Mouse (Mus musculus): ENCODE measurements at regions not wholly inside any gene's neighbourhood (a gene's known extent, or its start where the extent isn't known, plus 50 kb on each side); places are given as distances from the start of the nearest gene placed in this dataset.
A peak's percentile ranks its signal among the peaks of the same experiment; 100 is the strongest.

GRCm38 (mm10) chr5:17280951-17281350 is 92.0 kb upstream of the Speer4f2 start:
- Histone ChIP-seq H3K27ac (ENCODE audit: low read depth) (no peak overlapping the region), H3K9me3 (ENCODE audit: control insufficient read depth, low read length) (no peaks in the 10 kb centered on the region), H3K4me3 (ENCODE audit: low read depth, low read length) (no peak overlapping the region), H3K36me3 (ENCODE audit: control insufficient read depth, insufficient read depth, low read length) (no peaks in the 10 kb centered on the region), H3K4me1 (replicated peaks; ENCODE audit: control insufficient read depth, insufficient read depth, low read length) (no peaks in the 10 kb centered on the region), H3K4me2 (ENCODE audit: low read length) (no peak overlapping the region), H3K27me3 (replicated peaks; ENCODE audit: control insufficient read depth, insufficient read depth, low read length) (no peaks in the 10 kb centered on the region), H3K9ac (ENCODE audit: low read length) (no peak overlapping the region)
- ATAC-seq (replicated peaks; ENCODE audit: low FRiP score, low TSS enrichment, low read depth) (no peak), DNase-seq (ENCODE audit: low spot score) (no peak)
- 95% methylated on average over 2 of the region's 2 CpGs for WGBS

GRCm38 (mm10) chr5:17289028-17289427 is 84.0 kb upstream of the Speer4f2 start:
- Histone ChIP-seq H3K9me3 (ENCODE audit: control insufficient read depth, low read length) (no peaks in the 10 kb centered on the region), H3K36me3 (ENCODE audit: control insufficient read depth, insufficient read depth, low read length) (no peaks in the 10 kb centered on the region), H3K4me2 (ENCODE audit: low read length) (no peak overlapping the region), H3K4me3 (ENCODE audit: low read depth, low read length) (no peak overlapping the region), H3K4me1 (replicated peaks; ENCODE audit: control insufficient read depth, insufficient read depth, low read length) (no peaks in the 10 kb centered on the region), H3K27ac (ENCODE audit: low read depth) (no peak overlapping the region), H3K27me3 (replicated peaks; ENCODE audit: control insufficient read depth, insufficient read depth, low read length) (no peaks in the 10 kb centered on the region), H3K9ac (ENCODE audit: low read length) (no peak overlapping the region)
- no peak for ATAC-seq (replicated peaks; ENCODE audit: low FRiP score, low TSS enrichment, low read depth)
- 77% methylated on average over 1 of the region's 1 CpGs for WGBS
- DNase-seq (ENCODE audit: low spot score): no peak

- H3K9ac ChIP-seq (ENCODE audit: low read length): no peak overlapping the region
- no peaks in the 10 kb centered on the region for H3K9me3 ChIP-seq (ENCODE audit: control insufficient read depth, low read length)
- WGBS: 58% methylated on average over 2 of the region's 2 CpGs
- no peaks in the 10 kb centered on the region for H3K36me3 ChIP-seq (ENCODE audit: control insufficient read depth, insufficient read depth, low read length)
- H3K4me2 ChIP-seq (ENCODE audit: low read length): no peak overlapping the region
- H3K4me1 ChIP-seq (replicated peaks; ENCODE audit: control insufficient read depth, insufficient read depth, low read length): no peaks in the 10 kb centered on the region
- H3K4me3 ChIP-seq (ENCODE audit: low read depth, low read length): no peak overlapping the region
- H3K27me3 ChIP-seq (replicated peaks; ENCODE audit: control insufficient read depth, insufficient read depth, low read length): no peaks in the 10 kb centered on the region
- no peak overlapping the region for H3K27ac ChIP-seq (ENCODE audit: low read depth)
- no peak for ATAC-seq (replicated peaks; ENCODE audit: low FRiP score, low TSS enrichment, low read depth)
- no peak for DNase-seq (ENCODE audit: low spot score)
These were observed 80.4 kb upstream of the Speer4f2 start for GRCm38 (mm10) chr5:17292559-17292958.

GRCm38 (mm10) chr5:17296571-17297035 is 76.4 kb upstream of the Speer4f2 start:
- WGBS: 54% methylated on average over 4 of the region's 4 CpGs
- Histone ChIP-seq H3K9me3 (ENCODE audit: control insufficient read depth, low read length) (no peaks in the 10 kb centered on the region), H3K4me2 (ENCODE audit: low read length) (no peak overlapping the region), H3K9ac (ENCODE audit: low read length) (no peak overlapping the region), H3K4me3 (ENCODE audit: low read depth, low read length) (no peak overlapping the region), H3K27ac (ENCODE audit: low read depth) (no peak overlapping the region), H3K27me3 (replicated peaks; ENCODE audit: control insufficient read depth, insufficient read depth, low read length) (no peaks in the 10 kb centered on the region), H3K4me1 (replicated peaks; ENCODE audit: control insufficient read depth, insufficient read depth, low read length) (no peaks in the 10 kb centered on the region), H3K36me3 (ENCODE audit: control insufficient read depth, insufficient read depth, low read length) (no peaks in the 10 kb centered on the region)
- ATAC-seq (replicated peaks; ENCODE audit: low FRiP score, low TSS enrichment, low read depth) (peak; percentile 74; the same call in 1 of the 2 replicates), DNase-seq (ENCODE audit: low spot score) (no peak)

GRCm38 (mm10) chr5:17299846-17300245 is 73.1 kb upstream of the Speer4f2 start:
- no peaks in the 10 kb centered on the region for H3K27me3 ChIP-seq (replicated peaks; ENCODE audit: control insufficient read depth, insufficient read depth, low read length)
- no peaks in the 10 kb centered on the region for H3K36me3 ChIP-seq (ENCODE audit: control insufficient read depth, insufficient read depth, low read length)
- H3K4me2 ChIP-seq (ENCODE audit: low read length): no peak overlapping the region
- H3K27ac ChIP-seq (ENCODE audit: low read depth): no peak overlapping the region
- no peaks in the 10 kb centered on the region for H3K4me1 ChIP-seq (replicated peaks; ENCODE audit: control insufficient read depth, insufficient read depth, low read length)
- H3K4me3 ChIP-seq (ENCODE audit: low read depth, low read length): no peak overlapping the region
- ATAC-seq (replicated peaks; ENCODE audit: low FRiP score, low TSS enrichment, low read depth) (no peak), DNase-seq (ENCODE audit: low spot score) (no peak)
- H3K9ac ChIP-seq (ENCODE audit: low read length): no peak overlapping the region
- H3K9me3 ChIP-seq (ENCODE audit: control insufficient read depth, low read length): no peaks in the 10 kb centered on the region

- Histone ChIP-seq H3K4me3 (ENCODE audit: low read depth, low read length) (no peak overlapping the region), H3K9me3 (ENCODE audit: control insufficient read depth, low read length) (no peaks in the 10 kb centered on the region), H3K4me1 (replicated peaks; ENCODE audit: control insufficient read depth, insufficient read depth, low read length) (no peaks in the 10 kb centered on the region), H3K36me3 (ENCODE audit: control insufficient read depth, insufficient read depth, low read length) (no peaks in the 10 kb centered on the region), H3K4me2 (ENCODE audit: low read length) (no peak overlapping the region), H3K9ac (ENCODE audit: low read length) (no peak overlapping the region), H3K27ac (ENCODE audit: low read depth) (no peak overlapping the region), H3K27me3 (replicated peaks; ENCODE audit: control insufficient read depth, insufficient read depth, low read length) (no peaks in the 10 kb centered on the region)
- ATAC-seq (replicated peaks; ENCODE audit: low FRiP score, low TSS enrichment, low read depth): no peak
- no peak for DNase-seq (ENCODE audit: low spot score)
These were observed 51.5 kb upstream of the Speer4f2 start for GRCm38 (mm10) chr5:17321501-17321900.
